Mouse (Mus musculus) stomach, postnatal 0 days (tissue): Measurements from ENCODE around the gene Pramel1.

Source experiments
- CTCF ChIP-seq: IDR thresholded peaks from 2 replicates; pipeline ENCODE4 v1.5.1; 2016; ENCODE audit warnings: antibody characterized with exemption, low read depth, mild to moderate bottlenecking, moderate library complexity
- EP300 ChIP-seq: optimal IDR thresholded peaks from 2 replicates; pipeline ENCODE3; 2016; ENCODE audit warnings: antibody characterized with exemption

DNA sequence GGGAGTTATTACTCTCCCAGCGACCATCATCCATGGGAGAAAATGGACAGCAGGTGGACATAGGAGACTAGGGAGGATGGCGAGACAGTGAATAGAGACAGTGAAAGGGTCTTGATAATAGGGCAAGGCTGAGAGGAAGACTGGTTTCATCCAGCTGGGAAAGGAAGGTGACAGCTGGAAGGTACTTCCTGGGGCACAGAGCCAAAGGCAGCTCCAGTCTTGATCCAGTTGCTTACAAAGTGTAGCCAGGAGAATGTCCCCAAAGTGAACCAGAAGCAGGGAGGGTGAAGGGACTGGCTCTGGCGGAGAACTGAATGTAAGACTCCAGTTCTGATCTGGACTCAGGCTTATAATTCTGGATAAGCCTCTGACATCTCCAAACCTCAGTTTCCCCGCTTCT lies 41.9 kb upstream of the Pramel1 start:
- no peak for TF ChIP-seq CTCF
- TF ChIP-seq EP300 = no peak
